Mouse (Mus musculus) stomach, postnatal 0 days (tissue): ENCODE data around the gene Rgr. TPM values are rescaled to one million over a fixed set of nuclear protein-coding genes. Genes with fewer than 3 reads are reported as not detected.

Source experiments
- ATAC-seq: fragments of 200-750 bp; cut with Nextera tagmentation; 2 replicates; pipeline ENCODE4 v1.8.0; 2017; ENCODE audit not compliant: low FRiP score, low TSS enrichment
- DNase-seq: peaks from one replicate; pipeline ENCODE4 v3.0.0-alpha.2; 2016; ENCODE audit warnings: low spot score
- H3K27ac ChIP-seq: fragments of 300-500 bp; sonication (generic); replicated peaks from 2 replicates; pipeline ENCODE4 v1.5.1; 2014; ENCODE audit warnings: mild to moderate bottlenecking, control low read depth
- H3K27me3 ChIP-seq: fragments of 300-500 bp; sonication (generic); 2 replicates; pipeline ENCODE4 v1.6.1; 2014; ENCODE audit warnings: low read length; ENCODE audit not compliant: control insufficient read depth, insufficient read depth
- H3K36me3 ChIP-seq: fragments of 300-500 bp; sonication (generic); 2 replicates; pipeline ENCODE4 v1.6.1; 2014; ENCODE audit warnings: low read length, mixed read lengths; ENCODE audit not compliant: control insufficient read depth, insufficient read depth
- H3K4me1 ChIP-seq: fragments of 300-500 bp; sonication (generic); replicated peaks from 2 replicates; pipeline ENCODE4 v1.6.1; 2014; ENCODE audit warnings: antibody characterized with exemption; ENCODE audit not compliant: control insufficient read depth, insufficient read depth
- H3K4me2 ChIP-seq: fragments of 300-500 bp; sonication (generic); replicated peaks from 2 replicates; pipeline ENCODE4 v1.6.1; 2014; ENCODE audit warnings: low read depth, mild to moderate bottlenecking, control low read depth, moderate library complexity
- H3K4me3 ChIP-seq: fragments of 300-500 bp; sonication (generic); 2 replicates; pipeline ENCODE4 v1.5.1; 2014; ENCODE audit warnings: low read depth, low read length, control low read depth
- H3K9ac ChIP-seq: fragments of 300-500 bp; sonication (generic); 2 replicates; pipeline ENCODE4 v1.6.1; 2014; ENCODE audit warnings: mild to moderate bottlenecking, low read length, control low read depth, mixed read lengths
- H3K9me3 ChIP-seq: fragments of 300-500 bp; sonication (generic); 2 replicates; pipeline ENCODE4 v1.6.1; 2016; ENCODE audit warnings: low read length; ENCODE audit not compliant: control insufficient read depth
- CTCF ChIP-seq: IDR thresholded peaks from 2 replicates; pipeline ENCODE4 v1.5.1; 2016; ENCODE audit warnings: antibody characterized with exemption, low read depth, mild to moderate bottlenecking, moderate library complexity
- EP300 ChIP-seq: optimal IDR thresholded peaks from 2 replicates; pipeline ENCODE3; 2016; ENCODE audit warnings: antibody characterized with exemption
- WGBS: fragments of 180-500 bp; shearing (Covaris S2); extraction: QIAGEN DNeasy Blood & Tissue Kit; methylation state at CpG from one replicate; pipeline ENCODE4 v1.1.7; 2014; 5-methylcytosine and 5-hydroxymethylcytosine counted together
- polyA plus RNA-seq: library from polyadenylated mRNA; unstranded; fragments of >200 nt; fragmentation: Nextera tagmentation; extraction: Ambion mirVana; gene quantifications from 2 replicates; pipeline ENCODE4 v1.2.1, GENCODE M21; 2015

The Rgr gene
- polyA plus RNA-seq, 1 experiment from 2014 or later, result not detected

DNA sequence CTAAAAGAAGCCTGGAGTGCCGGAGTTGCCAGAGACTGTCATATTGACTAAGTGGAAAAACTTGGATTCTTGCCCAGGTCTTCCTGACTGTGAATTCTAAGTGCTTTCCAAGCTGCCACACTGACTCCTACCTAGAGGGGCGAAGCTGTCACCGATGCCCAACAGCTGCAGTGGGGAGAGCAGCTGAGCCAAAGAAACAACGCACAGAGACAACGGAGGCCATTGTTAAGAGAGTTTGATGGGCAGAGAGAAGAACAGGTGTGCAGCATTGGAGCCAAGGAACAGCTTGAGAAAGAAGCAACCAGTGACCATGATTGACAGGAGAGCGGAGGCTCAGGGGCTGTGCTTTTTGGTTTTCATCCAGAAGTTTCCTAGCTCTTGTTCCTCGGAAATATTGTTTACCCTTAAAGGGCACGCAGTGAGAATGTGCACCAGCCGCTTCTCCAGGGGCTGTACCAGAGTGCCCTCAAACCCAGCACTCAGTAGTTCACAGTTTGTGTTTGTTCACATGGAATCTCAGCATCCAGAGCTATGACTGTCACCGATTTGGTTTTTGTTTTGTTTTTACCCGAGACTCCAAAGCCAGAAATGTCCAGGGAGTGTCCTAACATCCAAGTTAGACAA, 16.2 kb downstream of the Rgr start:
- DNase-seq (no peak), ATAC-seq (no peak)
- Histone ChIP-seq H3K36me3 (no peaks in the 10 kb centered on the region), H3K9me3 (no peaks in the 10 kb centered on the region), H3K4me1 (no peaks in the 10 kb centered on the region), H3K4me2 (no peak overlapping the region), H3K27ac (no peak overlapping the region), H3K4me3 (no peak overlapping the region), H3K9ac (no peak overlapping the region), H3K27me3 (no peaks in the 10 kb centered on the region)
- no peak for TF ChIP-seq EP300
- no peak for TF ChIP-seq CTCF
- 54% methylated on average over 11 of the region's 11 CpGs for WGBS

DNA sequence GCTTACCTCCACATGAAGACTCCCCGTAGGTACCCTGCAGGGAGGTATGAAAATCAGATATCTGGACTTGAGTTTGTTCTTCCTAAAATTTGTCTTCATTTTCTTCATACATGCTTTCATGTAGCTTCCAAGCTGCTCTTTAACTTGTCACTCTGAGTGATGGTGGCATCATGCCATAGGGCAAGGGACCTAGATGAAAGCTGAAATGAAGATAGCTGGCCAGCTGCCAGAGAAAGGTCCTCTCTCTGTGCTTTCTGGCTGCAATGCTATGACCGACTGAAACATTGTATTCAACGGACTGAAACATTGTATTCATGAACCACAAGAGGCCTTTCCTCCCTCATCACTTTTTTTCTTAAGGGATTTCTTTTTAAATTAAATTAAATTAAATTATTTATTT, 20.2 kb downstream of the Rgr start:
- no peak overlapping the region for H3K4me3 ChIP-seq
- H3K4me1 ChIP-seq, result no peaks in the 10 kb centered on the region
- 88% methylated on average over 3 of the region's 3 CpGs for WGBS

DNA sequence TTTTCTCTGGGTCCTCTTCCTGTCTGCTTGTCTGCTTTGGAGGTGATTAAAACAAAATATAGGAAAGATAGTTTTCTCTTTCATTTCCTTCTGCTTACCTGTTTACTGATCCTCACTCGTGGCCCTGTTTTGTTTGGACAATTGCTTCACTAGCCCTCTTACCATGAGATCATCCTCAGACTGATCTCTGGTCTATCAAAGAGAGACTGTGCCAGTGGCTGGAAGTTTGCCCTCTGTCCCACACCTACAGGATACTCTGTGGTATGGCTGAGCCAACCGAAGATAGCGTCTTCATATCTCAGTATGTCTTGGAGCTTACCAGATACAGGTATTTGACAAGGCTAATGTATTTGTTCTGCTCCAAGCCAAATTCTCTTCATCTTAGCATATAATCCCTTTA, 20.8 kb downstream of the Rgr start:
- DNase-seq (no peak), ATAC-seq (no peak)
- TF ChIP-seq EP300 (no peak), CTCF (no peak)
- H3K9ac ChIP-seq, result no peak overlapping the region
- no peaks in the 10 kb centered on the region for H3K9me3 ChIP-seq
- no peak overlapping the region for H3K27ac ChIP-seq
- WGBS, result 88% methylated on average over 3 of the region's 3 CpGs
- H3K4me2 ChIP-seq, result no peak overlapping the region
- no peak overlapping the region for H3K4me3 ChIP-seq
- no peaks in the 10 kb centered on the region for H3K27me3 ChIP-seq
- no peaks in the 10 kb centered on the region for H3K4me1 ChIP-seq
- H3K36me3 ChIP-seq, result no peaks in the 10 kb centered on the region

More for the DNA sequence above, 20.2 kb downstream of the Rgr start:
- no peak for TF ChIP-seq CTCF
- no peak for TF ChIP-seq EP300
- no peaks in the 10 kb centered on the region for H3K9me3 ChIP-seq
- no peak overlapping the region for H3K27ac ChIP-seq
- DNase-seq (no peak), ATAC-seq (no peak)
- no peak overlapping the region for H3K4me2 ChIP-seq
- no peaks in the 10 kb centered on the region for H3K27me3 ChIP-seq
- no peaks in the 10 kb centered on the region for H3K36me3 ChIP-seq
- no peak overlapping the region for H3K9ac ChIP-seq

- H3K9ac ChIP-seq, result no peak overlapping the region
- H3K36me3 ChIP-seq, result no peaks in the 10 kb centered on the region
- DNase-seq (no peak), ATAC-seq (no peak)
- H3K4me3 ChIP-seq, result no peak overlapping the region
- no peak for TF ChIP-seq CTCF
- no peak for TF ChIP-seq EP300
- H3K9me3 ChIP-seq, result no peaks in the 10 kb centered on the region
- 60% methylated on average over 4 of the region's 4 CpGs for WGBS
- H3K4me2 ChIP-seq, result no peak overlapping the region
- no peaks in the 10 kb centered on the region for H3K4me1 ChIP-seq
- no peak overlapping the region for H3K27ac ChIP-seq
- no peaks in the 10 kb centered on the region for H3K27me3 ChIP-seq
These were observed 21.4 kb downstream of the Rgr start for GRCm38 (mm10) chr14:37027248-37027933.

- Histone ChIP-seq H3K9me3 (no peaks in the 10 kb centered on the region), H3K4me2 (no peak overlapping the region), H3K36me3 (no peaks in the 10 kb centered on the region), H3K9ac (no peak overlapping the region), H3K27me3 (no peaks in the 10 kb centered on the region), H3K4me3 (no peak overlapping the region), H3K4me1 (no peaks in the 10 kb centered on the region), H3K27ac (no peak overlapping the region)
- WGBS, result 32% methylated on average over 5 of the region's 5 CpGs
- DNase-seq, result peak; percentile 30
- no peak for ATAC-seq
- no peak for TF ChIP-seq CTCF
- TF ChIP-seq EP300, result no peak
These were observed 32.9 kb downstream of the Rgr start for GRCm38 (mm10) chr14:37015894-37016293.

- Histone ChIP-seq H3K4me3 (no peak overlapping the region), H3K27ac (no peak overlapping the region), H3K9me3 (no peaks in the 10 kb centered on the region), H3K4me1 (no peaks in the 10 kb centered on the region), H3K27me3 (no peaks in the 10 kb centered on the region), H3K36me3 (no peaks in the 10 kb centered on the region), H3K9ac (no peak overlapping the region), H3K4me2 (no peak overlapping the region)
- 59% methylated on average over 3 of the region's 3 CpGs for WGBS
- TF ChIP-seq CTCF, result no peak
- TF ChIP-seq EP300, result no peak
- no peak for ATAC-seq
- DNase-seq, result no peak
These were observed 35.1 kb downstream of the Rgr start for GRCm38 (mm10) chr14:37013644-37014043.
